Mouse (Mus musculus) kidney, adult 18-20 months (tissue): ENCODE data around the gene Sdr9c7.
A peak's percentile ranks its signal among the peaks of the same experiment; 100 is the strongest.
"Not testable (repeated sequence)": the region's sequence is repeated elsewhere in the genome, so short reads cannot be mapped to it uniquely, and the experiment has no call there.

Source experiments
- DNase-seq: peaks from one replicate; pipeline ENCODE4 v3.0.0; 2021

The Sdr9c7 gene

GRCm38 (mm10) chr10:127907386-127907951, 9.2 kb downstream of the Sdr9c7 start:
- DNase-seq, result no peak

GRCm38 (mm10) chr10:127915578-127915977, 17.3 kb downstream of the Sdr9c7 start:
- no peak for DNase-seq

- DNase-seq, result not testable (repeated sequence)
Measured at GRCm38 (mm10) chr10:127917183-127917582, 18.9 kb downstream of the Sdr9c7 start.

GRCm38 (mm10) chr10:127917651-127918050, 19.3 kb downstream of the Sdr9c7 start:
- no peak for DNase-seq

- no peak for DNase-seq
Measured at GRCm38 (mm10) chr10:127922241-127922640, 23.9 kb downstream of the Sdr9c7 start.

GRCm38 (mm10) chr10:127923024-127923423, 24.7 kb downstream of the Sdr9c7 start:
- DNase-seq, result no peak

GRCm38 (mm10) chr10:127924597-127925378, 26.5 kb downstream of the Sdr9c7 start:
- no peak for DNase-seq

- no peak for DNase-seq
Measured at GRCm38 (mm10) chr10:127927737-127928136, 29.4 kb downstream of the Sdr9c7 start.

GRCm38 (mm10) chr10:127932290-127932926, 34.1 kb downstream of the Sdr9c7 start:
- no peak for DNase-seq

GRCm38 (mm10) chr10:127936271-127936670, 38.0 kb downstream of the Sdr9c7 start:
- DNase-seq, result peak; percentile 27

- DNase-seq, result no peak
Measured at GRCm38 (mm10) chr10:127936747-127937409, 38.6 kb downstream of the Sdr9c7 start.

- peak; percentile 79 for DNase-seq
Measured at GRCm38 (mm10) chr10:127937428-127938010, 39.2 kb downstream of the Sdr9c7 start.

- not testable (repeated sequence) for DNase-seq
Measured at GRCm38 (mm10) chr10:127939667-127940066, 41.3 kb downstream of the Sdr9c7 start.

GRCm38 (mm10) chr10:127945432-127946064, 47.2 kb downstream of the Sdr9c7 start:
- DNase-seq, result peak; percentile 65

GRCm38 (mm10) chr10:127949596-127950130, 51.3 kb downstream of the Sdr9c7 start:
- peak; percentile 16 for DNase-seq

GRCm38 (mm10) chr10:127951390-127951789, 53.1 kb downstream of the Sdr9c7 start:
- no peak for DNase-seq

GRCm38 (mm10) chr10:127951821-127952220, 53.5 kb downstream of the Sdr9c7 start:
- DNase-seq, result no peak

GRCm38 (mm10) chr10:127955034-127955433, 56.7 kb downstream of the Sdr9c7 start:
- DNase-seq, result no peak

GRCm38 (mm10) chr10:127956168-127956816, 58.0 kb downstream of the Sdr9c7 start:
- peak; percentile 76 for DNase-seq

GRCm38 (mm10) chr10:127959161-127959679, 60.9 kb downstream of the Sdr9c7 start:
- no peak for DNase-seq
